11 mouse cellular contexts compared by ENCODE assay signal in the genomic region with DNA sequence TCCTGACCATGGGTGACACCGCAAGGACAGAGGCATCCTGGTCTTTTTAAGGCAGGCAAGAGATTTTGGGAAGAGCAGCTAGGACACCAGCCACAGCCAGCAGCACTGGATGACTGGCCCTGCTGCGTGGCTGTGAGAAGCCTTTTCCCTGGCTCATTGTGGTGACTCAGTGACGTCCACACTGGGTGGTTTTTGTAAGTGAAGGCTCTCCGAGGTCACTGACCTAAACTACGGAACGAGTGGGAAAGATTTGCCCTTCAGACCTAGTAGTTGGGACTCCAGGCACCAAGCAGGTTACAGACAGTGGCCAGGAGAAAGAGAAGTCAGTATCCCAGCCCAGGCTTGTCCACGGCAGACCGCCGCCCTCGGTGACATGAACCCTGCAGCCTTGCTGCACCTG. TPM values are rescaled to one million over a fixed set of nuclear protein-coding genes. Genes with fewer than 3 reads are reported as not detected.
DNase-seq lines count a peak whose midpoint lies in the region; ATAC-seq and TF ChIP-seq lines count a peak whose summit lies in the region.
"Had no signal": no experiment of that assay in that cellular context is flagged by ENCODE, and none has a peak within 500 bp of the region (broad histone marks: within the 10 kb centered on the region; RNA-seq: fewer than 3 reads in every experiment).

No protein-coding gene starts in this region.

- no peaks in the 10 kb centered on the region for H3K27me3 ChIP-seq in heart, adult 2 months (ENCODE audit: control insufficient read depth, insufficient read depth, low read length)
- no peaks in the 10 kb centered on the region for H3K27me3 ChIP-seq in C2C12 (ENCODE audit: control insufficient read depth, insufficient read depth, insufficient read length)
- no peaks in the 10 kb centered on the region for H3K27me3 ChIP-seq in liver, postnatal 0 days (ENCODE audit: insufficient read depth, low read length)
- H3K27me3 ChIP-seq: embryonic facial prominence, embryonic 13.5 days had no signal

- H3K4me2 ChIP-seq in liver, postnatal 0 days (ENCODE audit: low read depth, low read length): no peak overlapping the region

- H3K4me3 ChIP-seq in heart, adult 2 months: no peak overlapping the region
- H3K4me3 ChIP-seq in C2C12 (ENCODE audit: insufficient read depth, poor library complexity, severe bottlenecking): no peak overlapping the region
- H3K4me3 ChIP-seq in liver, postnatal 0 days (ENCODE audit: low read depth, low read length): no peak overlapping the region
- H3K4me3 ChIP-seq: embryonic facial prominence, embryonic 13.5 days had no signal

- WGBS in heart, adult 2 months: 87% methylated on average over 10 of the region's 10 CpGs
- 72% methylated on average over 10 of the region's 10 CpGs for WGBS in liver, postnatal 0 days (ENCODE audit: insufficient replicate concordance)

- H3K9me3 ChIP-seq in liver, postnatal 0 days (ENCODE audit: low read length): no peaks in the 10 kb centered on the region
- H3K9me3 ChIP-seq: embryonic facial prominence, embryonic 13.5 days; G1E had no signal

- H3K36me3 ChIP-seq in heart, adult 2 months (ENCODE audit: control insufficient read depth, insufficient read depth, low read length): no peaks in the 10 kb centered on the region
- H3K36me3 ChIP-seq in C2C12 (ENCODE audit: control insufficient read depth, insufficient read depth): no peaks in the 10 kb centered on the region
- no peaks in the 10 kb centered on the region for H3K36me3 ChIP-seq in liver, postnatal 0 days (replicated peaks; ENCODE audit: insufficient read depth, low read length)
- H3K36me3 ChIP-seq: G1E had no signal

- no peak for TF ChIP-seq EP300 in heart, adult 2 months (IDR thresholded peaks at IDR 0.05; ENCODE audit: insufficient read depth, low read depth, low read length)
- no peak for TF ChIP-seq EP300 in liver, postnatal 0 days (IDR thresholded peaks at IDR 0.05; ENCODE audit: low read depth)

- H3ac ChIP-seq in C2C12 (ENCODE audit: control insufficient read depth, insufficient read length, low read depth): peak overlapping the region; percentile 28

- H3K79me3 ChIP-seq in C2C12 (ENCODE audit: low read depth): no peaks in the 10 kb centered on the region

- no peak for TF ChIP-seq POLR2A in heart, adult 2 months (IDR thresholded peaks at IDR 0.05; ENCODE audit: insufficient read depth, low read depth, low read length)

- no peak for ATAC-seq in liver, postnatal 0 days
- no peak for ATAC-seq in megakaryocyte progenitor cell, adult 5-6 weeks (replicated peaks; ENCODE audit: poor library complexity)

- H3K79me2 ChIP-seq in heart, adult 2 months (replicated peaks; ENCODE audit: control insufficient read depth, insufficient read depth, low read length): no peaks in the 10 kb centered on the region
- no peaks in the 10 kb centered on the region for H3K79me2 ChIP-seq in C2C12 (ENCODE audit: control insufficient read depth, insufficient read depth)

- no peak for TF ChIP-seq CTCF in heart, adult 2 months (IDR thresholded peaks at IDR 0.05)
- TF ChIP-seq CTCF in C2C12 (IDR thresholded peaks at IDR 0.05; ENCODE audit: control insufficient read depth, insufficient read depth, insufficient read length): no peak
- TF ChIP-seq CTCF in liver, postnatal 0 days (IDR thresholded peaks at IDR 0.05; ENCODE audit: low read depth): no peak

- peaks cover 20% of the 10 kb centered on the region for H3K4me1 ChIP-seq in heart, adult 2 months (ENCODE audit: control insufficient read depth, insufficient read depth, low read length)
- H3K4me1 ChIP-seq in liver, postnatal 0 days (ENCODE audit: insufficient read depth): peaks cover 15% of the 10 kb centered on the region

- intact Hi-C loops in heart, adult 2 months (cut with DNase I): no loop called here
- intact Hi-C loops in heart, postnatal 14 days (cut with DNase I): no loop called here

- H3K9ac ChIP-seq in heart, adult 2 months (ENCODE audit: low read depth, low read length): no peak overlapping the region
- H3K9ac ChIP-seq in liver, postnatal 0 days (replicated peaks): no peak overlapping the region

- peak overlapping the region; percentile 85 for H3K27ac ChIP-seq in heart, adult 2 months
- peak overlapping the region; percentile 66 for H3K27ac ChIP-seq in liver, postnatal 0 days (ENCODE audit: low read depth)

- DNase-seq in heart, adult 2 months: no peak
- DNase-seq in heart, postnatal 14 days: no peak
- DNase-seq in cerebellum, postnatal 10 days: peak; percentile 12 to 21
- DNase-seq in liver, postnatal 0 days: no peak
- no peak for DNase-seq in right cerebral cortex, postnatal 4 days
- no peak for DNase-seq in urinary bladder, postnatal 14 days (ENCODE audit: low spot score)

TF ChIP-seq in C2C12, 6 proteins besides CTCF, POLR2A, EP300 and RAD21:
- no peak for TF ChIP-seq MYOG (IDR thresholded peaks at IDR 0.05; ENCODE audit: control insufficient read depth, extremely low read depth, insufficient read length)
- no peak for TF ChIP-seq MAX (IDR thresholded peaks at IDR 0.05)
- no peak for TF ChIP-seq USF1 (IDR thresholded peaks at IDR 0.05; ENCODE audit: low read depth)
- no peak for TF ChIP-seq MYOD1 (IDR thresholded peaks at IDR 0.05; ENCODE audit: control insufficient read depth, insufficient read length, low read depth)
- no peak for TF ChIP-seq CEBPB (IDR thresholded peaks at IDR 0.05; ENCODE audit: low read depth)
- TF ChIP-seq FOSL1 (IDR thresholded peaks at IDR 0.05; ENCODE audit: insufficient read depth, low read length, poor library complexity, severe bottlenecking): no peak

RNA-seq across cellular contexts. Expression of a gene that starts 11.5 kb away (rescaled TPM):
- 10 to 100 TPM in 1 of 2 experiments, 1 to 10 TPM in 1; 9.7 to 12.2 TPM for total RNA-seq in heart, adult 2 months (2021)
- polyA plus RNA-seq in heart, adult 2 months (2012; rRNA removed): 19.5 and 24.8 TPM in 2 replicates
- total RNA-seq in heart, postnatal 14 days (2021): 10 to 100 TPM; 14.5 to 18.2 TPM
- 10.5 TPM for polyA plus RNA-seq in C2C12 (2012; fragmentation: generic; extraction: Trizol)
- 1.8 TPM in 2 replicates for polyA plus RNA-seq in liver, postnatal 0 days (2015; fragmentation: Nextera tagmentation; extraction: Ambion mirVana)
- total RNA-seq in megakaryocyte progenitor cell, adult 5-6 weeks (2015): 3.4 and 7.4 TPM in 2 replicates
- total RNA-seq in megakaryocyte progenitor cell, adult 5-6 weeks (2017): 3.2 and 3.3 TPM in 2 replicates

RNA-seq across cellular contexts. Expression of a gene that starts 18.5 kb away (rescaled TPM):
- total RNA-seq in heart, adult 2 months (2021): 1 to 10 TPM; 1.0 to 1.7 TPM
- 0.47 TPM in 1 of 2 replicates, not detected in the other for polyA plus RNA-seq in heart, adult 2 months (2012; rRNA removed)
- 1 to 10 TPM; 1.2 to 1.4 TPM for total RNA-seq in heart, postnatal 14 days (2021)
- not detected for polyA plus RNA-seq in C2C12 (2012; fragmentation: generic; extraction: Trizol)
- polyA plus RNA-seq in liver, postnatal 0 days (2015; fragmentation: Nextera tagmentation; extraction: Ambion mirVana): 1.5 and 1.9 TPM in 2 replicates
- total RNA-seq in megakaryocyte progenitor cell, adult 5-6 weeks (2015): not detected in 2 replicates
- not detected in 2 replicates for total RNA-seq in megakaryocyte progenitor cell, adult 5-6 weeks (2017)
- total RNA-seq: G1E had no signal
- polyA plus RNA-seq: embryonic facial prominence, embryonic 13.5 days; G1E had no signal

RNA-seq across cellular contexts. Expression of a gene that starts 27.7 kb away (rescaled TPM):
- total RNA-seq in heart, adult 2 months (2021): 1 to 10 TPM; 1.8 to 2.1 TPM
- 1.3 and 2.2 TPM in 2 replicates for polyA plus RNA-seq in heart, adult 2 months (2012; rRNA removed)
- 1 to 10 TPM; 2.6 to 3.7 TPM for total RNA-seq in heart, postnatal 14 days (2021)
- polyA plus RNA-seq in C2C12 (2012; fragmentation: generic; extraction: Trizol): not detected
- polyA plus RNA-seq in liver, postnatal 0 days (2015; fragmentation: Nextera tagmentation; extraction: Ambion mirVana): 0.56 and 0.64 TPM in 2 replicates
- not detected in 2 replicates for total RNA-seq in megakaryocyte progenitor cell, adult 5-6 weeks (2015)
- not detected in 2 replicates for total RNA-seq in megakaryocyte progenitor cell, adult 5-6 weeks (2017)
- total RNA-seq: G1E had no signal
- polyA plus RNA-seq: G1E had no signal

RNA-seq across cellular contexts. Expression of a gene that starts 38.8 kb away (rescaled TPM):
- not detected for total RNA-seq in heart, adult 2 months (2021)
- polyA plus RNA-seq in heart, adult 2 months (2012; rRNA removed): not detected in 2 replicates
- total RNA-seq in heart, postnatal 14 days (2021): not detected
- not detected for polyA plus RNA-seq in C2C12 (2012; fragmentation: generic; extraction: Trizol)
- polyA plus RNA-seq in liver, postnatal 0 days (2015; fragmentation: Nextera tagmentation; extraction: Ambion mirVana): 4.7 TPM in 1 of 2 replicates, not detected in the other
- not detected in 2 replicates for total RNA-seq in megakaryocyte progenitor cell, adult 5-6 weeks (2015)
- total RNA-seq in megakaryocyte progenitor cell, adult 5-6 weeks (2017): not detected in 2 replicates
- total RNA-seq: G1E; layer of hippocampus, postnatal 10 days had no signal
- polyA plus RNA-seq: embryonic facial prominence, embryonic 13.5 days; G1E had no signal

RNA-seq across cellular contexts. Expression of a gene that starts 56.5 kb away (rescaled TPM):
- total RNA-seq in heart, adult 2 months (2021): 10 to 100 TPM; 42.1 to 43.0 TPM
- polyA plus RNA-seq in heart, adult 2 months (2012; rRNA removed): 47.8 and 68.2 TPM in 2 replicates
- total RNA-seq in heart, postnatal 14 days (2021): 10 to 100 TPM; 41.5 to 44.7 TPM
- 30.4 TPM for polyA plus RNA-seq in C2C12 (2012; fragmentation: generic; extraction: Trizol)
- polyA plus RNA-seq in liver, postnatal 0 days (2015; fragmentation: Nextera tagmentation; extraction: Ambion mirVana): 24.9 and 26.5 TPM in 2 replicates
- 64.8 and 71.0 TPM in 2 replicates for total RNA-seq in megakaryocyte progenitor cell, adult 5-6 weeks (2015)
- 31.2 and 32.5 TPM in 2 replicates for total RNA-seq in megakaryocyte progenitor cell, adult 5-6 weeks (2017)

Comparison
In these comparisons a context has a peak if more than half of its experiments do, and no peak if none do; other contexts are left out.
1. DNase-seq: peak in cerebellum, postnatal 10 days (2 of 2); none in heart, adult 2 months (0 of 2), heart, postnatal 14 days (0 of 2), liver, postnatal 0 days (single experiment), right cerebral cortex, postnatal 4 days (single experiment) and urinary bladder, postnatal 14 days (single experiment).